Mouse (Mus musculus): ENCODE results near the gene Pdgfc.

DNA sequence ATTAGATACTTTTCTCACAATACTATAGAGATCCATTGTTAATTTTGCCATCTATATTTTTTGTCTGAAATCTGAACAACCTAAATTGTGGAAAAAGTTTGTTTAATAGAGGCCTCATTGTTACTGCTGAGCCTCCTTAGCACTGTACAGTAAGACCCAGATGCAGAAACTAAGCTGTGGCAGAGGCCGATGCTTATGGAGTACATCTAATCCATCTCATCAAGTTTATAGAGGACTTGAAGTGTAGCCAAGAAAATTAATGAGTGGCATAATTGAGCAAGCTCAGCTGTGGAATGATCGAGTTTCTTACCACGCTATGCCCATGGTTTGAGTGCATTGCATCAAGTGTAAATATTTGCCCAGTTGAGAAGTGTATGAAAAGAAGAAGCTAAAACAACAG, 175.4 kb downstream of the Pdgfc start:
- TF ChIP-seq POLR2A (IDR thresholded peaks at IDR 0.05; ENCODE audit: insufficient read length, low read depth) = no peak
- no peak for TF ChIP-seq MYOG (IDR thresholded peaks at IDR 0.05; ENCODE audit: control insufficient read depth in 1 of 3, insufficient read depth in 1 of 3, insufficient read length in 2 of 3, low read depth in 2 of 3)
- TF ChIP-seq USF1 (IDR thresholded peaks at IDR 0.05; ENCODE audit: low read depth) = no peak
- no peak for TF ChIP-seq POLR2AphosphoS2 (IDR thresholded peaks at IDR 0.05; ENCODE audit: insufficient read length, low read depth)
- TF ChIP-seq SRF (IDR thresholded peaks at IDR 0.05; ENCODE audit: control insufficient read depth, insufficient read length, low read depth) = no peak
- no peak for TF ChIP-seq CEBPB (IDR thresholded peaks at IDR 0.05; ENCODE audit: insufficient read depth, poor library complexity, severe bottlenecking)
- TF ChIP-seq MAX (IDR thresholded peaks at IDR 0.05; ENCODE audit: low read depth) = no peak
- no peak for TF ChIP-seq E2F4 (IDR thresholded peaks at IDR 0.05; ENCODE audit: insufficient read depth)

Measured in myocyte (in vitro differentiated cells).